Mouse (Mus musculus): ENCODE data around the gene Ttc32. TPM values are rescaled to one million over a fixed set of nuclear protein-coding genes. Genes with fewer than 3 reads are reported as not detected.

The Ttc32 gene
- polyA plus RNA-seq, 1 experiment from 2014 or later: 14.8 TPM

- Histone ChIP-seq H3K27ac (no peak overlapping the region), H3K4me3 (replicated peaks) (no peak overlapping the region), H3K9me3 (replicated peaks) (no peaks in the 10 kb centered on the region), H3K27me3 (no peaks in the 10 kb centered on the region), H3K4me1 (replicated peaks) (peaks cover 2% of the 10 kb centered on the region; the same call in 1 of the 2 replicates), H3K9ac (no peak overlapping the region), H3K36me3 (no peaks in the 10 kb centered on the region), H3K4me2 (no peak overlapping the region)
- 63% methylated on average over 4 of the region's 4 CpGs for WGBS (ENCODE audit: insufficient replicate concordance)
- DNase-seq (no peak), ATAC-seq (ENCODE audit: low read depth) (no peak)
These were observed 16.9 kb downstream of the Ttc32 start for GRCm38 (mm10) chr12:9046674-9047073.

GRCm38 (mm10) chr12:9048090-9048489, 18.3 kb downstream of the Ttc32 start:
- Histone ChIP-seq H3K27ac (no peak overlapping the region), H3K4me3 (replicated peaks) (no peak overlapping the region), H3K9me3 (replicated peaks) (no peaks in the 10 kb centered on the region), H3K27me3 (no peaks in the 10 kb centered on the region), H3K4me2 (no peak overlapping the region), H3K4me1 (replicated peaks) (peaks cover 2% of the 10 kb centered on the region; the same call in 1 of the 2 replicates), H3K36me3 (no peaks in the 10 kb centered on the region), H3K9ac (no peak overlapping the region)
- 40% methylated on average over 8 of the region's 8 CpGs for WGBS (ENCODE audit: insufficient replicate concordance)
- ATAC-seq (ENCODE audit: low read depth) (no peak), DNase-seq (no peak)

DNA sequence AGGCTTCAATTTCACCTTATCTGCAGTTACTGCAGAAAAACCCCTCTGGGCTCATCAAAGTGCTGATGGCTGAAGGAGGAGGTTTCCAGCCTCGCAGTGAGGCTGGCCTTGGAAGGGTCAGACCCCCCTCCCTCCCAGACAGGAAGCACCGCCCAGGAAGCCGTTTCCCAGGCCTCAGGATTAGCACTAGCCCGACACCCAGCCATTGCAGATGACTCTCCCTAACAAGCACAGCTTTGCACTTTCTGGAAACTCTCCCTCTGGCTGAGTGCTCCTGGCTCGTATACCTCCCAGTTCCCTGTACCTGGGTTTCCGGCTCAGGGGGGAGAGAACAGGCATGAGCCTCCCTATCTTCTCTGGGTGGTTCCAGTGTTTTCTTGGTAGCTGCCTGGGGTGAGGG, 21.0 kb downstream of the Ttc32 start:
- H3K36me3 ChIP-seq: no peaks in the 10 kb centered on the region
- 0 out of 2 replicates have a peak, but pooled peaks cover 2% of the 10 kb centered on the region for H3K4me1 ChIP-seq (replicated peaks)
- H3K9ac ChIP-seq: no peak overlapping the region
- H3K4me3 ChIP-seq (replicated peaks): no peak overlapping the region
- DNase-seq (no peak), ATAC-seq (ENCODE audit: low read depth) (no peak)
- no peaks in the 10 kb centered on the region for H3K27me3 ChIP-seq
- H3K4me2 ChIP-seq: no peak overlapping the region
- no peak overlapping the region for H3K27ac ChIP-seq
- WGBS (ENCODE audit: insufficient replicate concordance): 15% methylated on average over 6 of the region's 6 CpGs
- no peaks in the 10 kb centered on the region for H3K9me3 ChIP-seq (replicated peaks)

GRCm38 (mm10) chr12:9052075-9052829, 22.5 kb downstream of the Ttc32 start:
- DNase-seq: peak; percentile 42
- no peaks in the 10 kb centered on the region for H3K4me1 ChIP-seq (replicated peaks)
- no peak overlapping the region for H3K9ac ChIP-seq
- no peak overlapping the region for H3K4me2 ChIP-seq
- no peak overlapping the region for H3K27ac ChIP-seq
- no peaks in the 10 kb centered on the region for H3K27me3 ChIP-seq
- no peak overlapping the region for H3K4me3 ChIP-seq (replicated peaks)
- whole genome bisulfite sequencing (ENCODE audit: insufficient replicate concordance): 46% methylated on average over 8 of the region's 8 CpGs
- H3K36me3 ChIP-seq: no peaks in the 10 kb centered on the region
- no peaks in the 10 kb centered on the region for H3K9me3 ChIP-seq (replicated peaks)
- peak; percentile 71 for ATAC-seq (ENCODE audit: low read depth)

DNA sequence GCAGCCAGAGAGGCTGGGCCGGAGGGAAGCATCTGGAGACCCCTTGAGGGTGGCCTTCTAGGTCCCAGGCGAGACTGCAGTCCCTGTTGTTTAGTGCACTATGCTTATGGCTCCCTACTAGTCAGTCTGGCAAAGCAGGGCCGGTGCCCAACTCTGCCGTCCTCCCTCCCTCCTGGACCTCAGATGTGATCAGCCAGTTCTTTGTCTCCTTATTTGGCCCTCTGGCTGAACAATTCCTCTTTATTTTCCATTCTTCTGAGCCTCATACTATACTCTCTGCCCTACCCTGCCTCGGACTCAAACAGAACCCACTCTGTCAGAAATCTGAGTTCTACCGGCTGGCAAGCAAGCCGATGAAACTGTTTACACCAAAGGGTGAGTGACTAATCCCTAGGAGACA, 23.5 kb downstream of the Ttc32 start:
- Histone ChIP-seq H3K27me3 (no peaks in the 10 kb centered on the region), H3K4me1 (replicated peaks) (no peaks in the 10 kb centered on the region), H3K4me3 (replicated peaks) (no peak overlapping the region), H3K9ac (no peak overlapping the region), H3K9me3 (replicated peaks) (no peaks in the 10 kb centered on the region), H3K36me3 (no peaks in the 10 kb centered on the region), H3K4me2 (no peak overlapping the region), H3K27ac (no peak overlapping the region)
- no peak for ATAC-seq (ENCODE audit: low read depth)
- WGBS (ENCODE audit: insufficient replicate concordance): 61% methylated on average over 7 of the region's 7 CpGs
- DNase-seq: no peak

DNA sequence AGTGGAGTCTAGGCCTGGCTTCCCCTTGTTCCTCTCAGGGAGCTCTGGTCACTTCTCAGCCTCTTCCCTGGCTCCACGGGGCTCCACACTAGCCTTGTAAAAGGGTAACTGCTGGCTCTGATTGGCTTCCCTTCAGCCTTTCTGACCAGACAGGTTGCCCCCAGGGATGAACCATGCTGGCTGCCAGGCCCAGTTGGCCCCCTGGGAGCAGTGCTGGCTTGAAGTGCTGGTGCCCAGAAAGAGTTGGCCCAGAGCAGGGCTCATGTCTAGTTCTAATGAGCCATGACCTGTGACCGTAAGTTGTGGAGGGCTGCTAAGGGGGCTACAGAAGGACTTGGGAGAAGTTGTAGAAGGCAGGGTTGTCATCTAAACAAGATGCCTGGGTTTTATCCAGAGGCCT, 24.2 kb downstream of the Ttc32 start:
- WGBS (ENCODE audit: insufficient replicate concordance): 55% methylated on average over 2 of the region's 2 CpGs
- Histone ChIP-seq H3K4me2 (no peak overlapping the region), H3K36me3 (no peaks in the 10 kb centered on the region), H3K4me1 (replicated peaks) (no peaks in the 10 kb centered on the region), H3K9ac (no peak overlapping the region), H3K4me3 (replicated peaks) (no peak overlapping the region), H3K9me3 (replicated peaks) (no peaks in the 10 kb centered on the region), H3K27me3 (no peaks in the 10 kb centered on the region), H3K27ac (no peak overlapping the region)
- ATAC-seq (ENCODE audit: low read depth) (no peak), DNase-seq (no peak)

GRCm38 (mm10) chr12:9055269-9055668, 25.5 kb downstream of the Ttc32 start:
- no peak for ATAC-seq (ENCODE audit: low read depth)
- Histone ChIP-seq H3K4me3 (replicated peaks) (no peak overlapping the region), H3K9ac (no peak overlapping the region), H3K36me3 (no peaks in the 10 kb centered on the region), H3K9me3 (replicated peaks) (no peaks in the 10 kb centered on the region), H3K4me1 (replicated peaks) (no peaks in the 10 kb centered on the region), H3K4me2 (no peak overlapping the region), H3K27me3 (no peaks in the 10 kb centered on the region), H3K27ac (no peak overlapping the region)
- DNase-seq: no peak
- 58% methylated on average over 11 of the region's 11 CpGs for WGBS (ENCODE audit: insufficient replicate concordance)

GRCm38 (mm10) chr12:9059502-9059901, 29.7 kb downstream of the Ttc32 start:
- H3K4me2 ChIP-seq: no peak overlapping the region
- no peak overlapping the region for H3K4me3 ChIP-seq (replicated peaks)
- DNase-seq (no peak), ATAC-seq (ENCODE audit: low read depth) (no peak)
- no peaks in the 10 kb centered on the region for H3K4me1 ChIP-seq (replicated peaks)
- H3K36me3 ChIP-seq: no peaks in the 10 kb centered on the region
- no peaks in the 10 kb centered on the region for H3K27me3 ChIP-seq
- H3K9me3 ChIP-seq (replicated peaks): no peaks in the 10 kb centered on the region
- no peak overlapping the region for H3K27ac ChIP-seq
- no peak overlapping the region for H3K9ac ChIP-seq
- 80% methylated on average over 3 of the region's 3 CpGs for WGBS (ENCODE audit: insufficient replicate concordance)

GRCm38 (mm10) chr12:9059965-9060364, 30.2 kb downstream of the Ttc32 start:
- 74% methylated on average over 9 of the region's 9 CpGs for WGBS (ENCODE audit: insufficient replicate concordance)
- no peak overlapping the region for H3K27ac ChIP-seq

GRCm38 (mm10) chr12:9063611-9064010, 33.8 kb downstream of the Ttc32 start:
- Histone ChIP-seq H3K36me3 (no peaks in the 10 kb centered on the region), H3K27ac (no peak overlapping the region), H3K9ac (no peak overlapping the region), H3K4me3 (replicated peaks) (no peak overlapping the region), H3K4me1 (replicated peaks) (no peaks in the 10 kb centered on the region), H3K4me2 (no peak overlapping the region), H3K9me3 (replicated peaks) (no peaks in the 10 kb centered on the region), H3K27me3 (no peaks in the 10 kb centered on the region)
- WGBS (ENCODE audit: insufficient replicate concordance): 52% methylated on average over 6 of the region's 6 CpGs
- DNase-seq (no peak), ATAC-seq (ENCODE audit: low read depth) (no peak)

More at GRCm38 (mm10) chr12:9059965-9060364, 30.2 kb downstream of the Ttc32 start:
- no peaks in the 10 kb centered on the region for H3K27me3 ChIP-seq
- no peak overlapping the region for H3K4me3 ChIP-seq (replicated peaks)
- no peaks in the 10 kb centered on the region for H3K4me1 ChIP-seq (replicated peaks)
- DNase-seq (no peak), ATAC-seq (ENCODE audit: low read depth) (no peak)
- H3K9me3 ChIP-seq (replicated peaks): no peaks in the 10 kb centered on the region
- H3K36me3 ChIP-seq: no peaks in the 10 kb centered on the region
- H3K9ac ChIP-seq: no peak overlapping the region
- H3K4me2 ChIP-seq: no peak overlapping the region

DNA sequence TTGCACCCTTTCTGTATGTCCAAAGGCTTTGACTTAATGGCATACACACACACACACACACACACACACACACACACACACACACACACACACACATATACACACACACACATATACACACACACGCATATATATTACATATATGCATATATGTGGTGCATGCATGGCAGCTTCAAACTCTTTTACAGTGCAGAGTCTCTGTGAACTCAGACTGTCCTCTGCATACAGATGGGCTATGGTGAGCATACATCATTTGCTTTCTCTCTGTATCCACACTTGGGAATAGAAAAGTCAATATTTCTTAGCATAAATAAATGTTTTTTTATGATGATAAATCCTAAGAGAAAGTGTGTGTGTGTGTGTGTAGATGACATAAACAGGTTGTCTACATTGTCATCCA, 41.3 kb downstream of the Ttc32 start:
- no peaks in the 10 kb centered on the region for H3K36me3 ChIP-seq
- WGBS (ENCODE audit: insufficient replicate concordance): 78% methylated on average over 1 of the region's 1 CpGs
- H3K9me3 ChIP-seq (replicated peaks): no peaks in the 10 kb centered on the region

DNA sequence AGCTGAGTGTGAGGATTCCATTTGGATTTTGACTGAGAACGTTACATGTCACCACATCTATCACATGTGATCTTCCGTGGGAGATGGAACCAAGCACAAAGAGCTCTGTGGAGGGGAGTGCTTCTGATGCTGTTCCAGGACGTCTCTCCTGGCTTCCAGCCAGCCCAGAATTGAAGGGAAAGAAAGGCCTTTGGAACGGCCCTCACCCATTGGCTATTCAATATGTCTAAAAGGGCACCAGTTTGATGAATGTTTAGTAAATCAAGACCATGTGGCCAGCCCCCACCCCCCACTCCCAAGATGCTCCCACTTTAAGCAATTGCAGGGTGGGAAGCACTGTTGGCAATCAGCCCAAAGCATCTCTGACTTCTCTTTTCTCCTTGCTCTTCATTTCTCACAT, 41.7 kb downstream of the Ttc32 start:
- Histone ChIP-seq H3K27me3 (no peaks in the 10 kb centered on the region), H3K4me2 (no peak overlapping the region), H3K9ac (no peak overlapping the region), H3K4me1 (replicated peaks) (no peaks in the 10 kb centered on the region), H3K36me3 (no peaks in the 10 kb centered on the region), H3K9me3 (replicated peaks) (no peaks in the 10 kb centered on the region), H3K27ac (no peak overlapping the region), H3K4me3 (replicated peaks) (no peak overlapping the region)
- no peak for DNase-seq
- ATAC-seq (ENCODE audit: low read depth): no peak
- 61% methylated on average over 4 of the region's 4 CpGs for WGBS (ENCODE audit: insufficient replicate concordance)

More for the DNA sequence above, 41.3 kb downstream of the Ttc32 start:
- H3K4me1 ChIP-seq (replicated peaks): no peaks in the 10 kb centered on the region
- ATAC-seq (ENCODE audit: low read depth) (no peak), DNase-seq (no peak)
- H3K9ac ChIP-seq: no peak overlapping the region
- H3K4me2 ChIP-seq: no peak overlapping the region
- H3K4me3 ChIP-seq (replicated peaks): no peak overlapping the region
- no peaks in the 10 kb centered on the region for H3K27me3 ChIP-seq
- H3K27ac ChIP-seq: no peak overlapping the region

All from liver, embryonic 13.5 days (tissue).